Mouse (Mus musculus) myocyte (in vitro differentiated cells): ENCODE data around the gene Bpifb1.

Experiments used
- CEBPB ChIP-seq: IDR thresholded peaks from 2 replicates; pipeline ENCODE4 v1.6.1; 2011; ENCODE audit warnings: mild to moderate bottlenecking, moderate library complexity; ENCODE audit not compliant: poor library complexity, insufficient read depth, severe bottlenecking
- E2F4 ChIP-seq: IDR thresholded peaks from one replicate; pipeline ENCODE4 v1.6.1; 2011; ENCODE audit warnings: mild to moderate bottlenecking, control low read depth, moderate library complexity; ENCODE audit not compliant: insufficient read depth
- MAX ChIP-seq: IDR thresholded peaks from one replicate; pipeline ENCODE4 v1.6.1; 2011; ENCODE audit warnings: low read depth, mild to moderate bottlenecking, control low read depth
- MYOD1 ChIP-seq, 3 experiments: IDR thresholded peaks; one replicate each; pipeline ENCODE4 v1.6.1; 2011; ENCODE audit warnings: control low read depth in 2 of 3, low read depth in 2 of 3, mild to moderate bottlenecking in 2 of 3, moderate library complexity in 1 of 3; ENCODE audit not compliant: insufficient read length in 2 of 3, control insufficient read depth in 1 of 3
- MYOG ChIP-seq, 3 experiments: IDR thresholded peaks; one replicate each; pipeline ENCODE4 v1.6.1; 2011; ENCODE audit warnings: control low read depth in 2 of 3, low read depth in 2 of 3, mild to moderate bottlenecking in 2 of 3; ENCODE audit not compliant: insufficient read length in 2 of 3, control insufficient read depth in 1 of 3, insufficient read depth in 1 of 3
- POLR2A ChIP-seq: IDR thresholded peaks from one replicate; pipeline ENCODE4 v1.6.1; 2011; ENCODE audit warnings: low read depth, mild to moderate bottlenecking, control low read depth, moderate library complexity; ENCODE audit not compliant: insufficient read length
- POLR2AphosphoS2 ChIP-seq: IDR thresholded peaks from one replicate; pipeline ENCODE4 v1.6.1; 2011; ENCODE audit warnings: low read depth, control low read depth; ENCODE audit not compliant: insufficient read length
- REST ChIP-seq: IDR thresholded peaks from one replicate; pipeline ENCODE4 v1.6.1; 2011; ENCODE audit warnings: mild to moderate bottlenecking, control low read depth, moderate library complexity; ENCODE audit not compliant: insufficient read depth, insufficient read length
- SRF ChIP-seq: IDR thresholded peaks from one replicate; pipeline ENCODE4 v1.6.1; 2011; ENCODE audit warnings: low read depth; ENCODE audit not compliant: control insufficient read depth, insufficient read length
- TCF12 ChIP-seq: IDR thresholded peaks from one replicate; pipeline ENCODE4 v1.6.1; 2011; ENCODE audit warnings: mild to moderate bottlenecking, control low read depth; ENCODE audit not compliant: poor library complexity, insufficient read depth, severe bottlenecking
- TCF3 ChIP-seq: IDR thresholded peaks from one replicate; pipeline ENCODE4 v1.6.1; 2011; ENCODE audit warnings: low read depth, control low read depth; ENCODE audit not compliant: insufficient read length
- USF1 ChIP-seq: IDR thresholded peaks from one replicate; pipeline ENCODE4 v1.6.1; 2011; ENCODE audit warnings: low read depth, mild to moderate bottlenecking, control low read depth, moderate library complexity

DNA sequence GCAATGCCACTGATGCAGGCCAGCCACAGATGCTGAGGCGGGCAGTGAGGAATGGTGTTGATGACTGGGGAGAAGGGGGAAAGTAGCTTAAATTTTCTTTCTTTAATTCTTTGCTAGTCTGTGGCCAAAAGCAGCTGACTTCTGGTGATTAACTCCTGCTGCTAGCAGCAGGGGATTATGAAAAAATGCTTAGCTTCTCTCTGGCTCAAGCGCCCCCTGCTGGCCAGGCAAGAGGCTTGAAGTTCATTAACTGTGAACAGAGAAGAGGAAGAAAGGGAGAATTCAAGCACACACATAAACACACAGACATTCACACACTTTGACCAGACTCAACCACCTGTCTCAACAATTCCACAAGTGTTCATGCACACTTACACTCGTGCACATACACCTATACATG, 32.2 kb upstream of the Bpifb1 start:
- TF ChIP-seq POLR2A (no peak), MAX (no peak), TCF12 (no peak), E2F4 (no peak), POLR2AphosphoS2 (no peak), SRF (no peak), MYOG (IDR thresholded peaks at IDR 0.05; ENCODE audit: control insufficient read depth in 1 of 3, insufficient read depth in 1 of 3, insufficient read length in 2 of 3, low read depth in 2 of 3) (no peak), USF1 (no peak), TCF3 (no peak), CEBPB (no peak), REST (no peak), MYOD1 (IDR thresholded peaks at IDR 0.05; ENCODE audit: control insufficient read depth in 1 of 3, insufficient read length in 2 of 3, low read depth in 2 of 3) (no peak)
